ENCODE assay signal across 23 mouse cellular contexts in the genomic region with DNA sequence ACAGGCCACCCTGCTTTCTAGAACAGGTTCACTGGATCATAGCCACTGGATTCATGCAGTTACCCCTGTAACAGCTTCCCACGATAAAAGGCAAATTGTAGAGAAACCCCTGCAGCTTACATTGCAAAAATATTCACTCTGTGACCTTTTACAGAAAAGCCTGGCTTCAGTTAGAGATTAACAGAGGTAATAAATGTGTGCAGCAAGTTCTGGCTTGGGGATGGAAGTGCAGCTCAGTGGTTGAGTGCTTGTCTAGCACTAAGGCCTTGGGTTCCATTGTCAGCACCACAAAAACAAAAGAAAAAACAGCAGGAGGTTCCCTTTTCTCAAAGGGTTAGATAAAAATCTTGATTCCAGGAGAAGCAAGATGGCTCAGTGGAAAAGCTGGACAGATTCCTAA. TPM values are rescaled to one million over a fixed set of nuclear protein-coding genes. Genes with fewer than 3 reads are reported as not detected.
"Had no signal": no experiment of that assay in that cellular context is flagged by ENCODE, and none has a peak within 500 bp of the region (broad histone marks: within the 10 kb centered on the region; RNA-seq: fewer than 3 reads in every experiment).

No protein-coding gene starts in this region.

- H3K27me3 ChIP-seq: heart, embryonic 13.5 days; heart, embryonic 15.5 days; hindbrain, embryonic 13.5 days; hindbrain, embryonic 15.5 days; limb, embryonic 13.5 days; limb, embryonic 15.5 days; liver, embryonic 12.5 days had no signal

- H3K4me3 ChIP-seq: gastrocnemius, adult 2 months; heart, embryonic 13.5 days; heart, embryonic 15.5 days; hindbrain, embryonic 13.5 days; hindbrain, embryonic 15.5 days; limb, embryonic 13.5 days; limb, embryonic 15.5 days; liver, embryonic 12.5 days had no signal

- DNase-seq: gastrocnemius, adult 2 months; gastrocnemius, postnatal 10 days; gastrocnemius, postnatal 25 days; heart, adult 18-20 months; heart, postnatal 14 days; heart, postnatal 36 days; kidney, adult 8-10 months; layer of hippocampus, adult 9-11 months; layer of hippocampus, postnatal 36 days; left cerebral cortex, postnatal 4 days; lung, adult 18-20 months had no signal

- H3K9me3 ChIP-seq: heart, embryonic 13.5 days; heart, embryonic 15.5 days; hindbrain, embryonic 13.5 days; hindbrain, embryonic 15.5 days; limb, embryonic 13.5 days; limb, embryonic 15.5 days; liver, embryonic 12.5 days had no signal

- ATAC-seq: hindbrain, postnatal 0 days; intestine, embryonic 16.5 days; liver, embryonic 12.5 days had no signal

- H3K27ac ChIP-seq: gastrocnemius, adult 2 months; heart, embryonic 13.5 days; heart, embryonic 15.5 days; hindbrain, embryonic 13.5 days; hindbrain, embryonic 15.5 days; hindbrain, postnatal 0 days; kidney, postnatal 0 days; limb, embryonic 13.5 days; limb, embryonic 15.5 days; liver, embryonic 12.5 days; liver, embryonic 14.5 days had no signal

- H3K9ac ChIP-seq: heart, embryonic 13.5 days; heart, embryonic 15.5 days; hindbrain, embryonic 13.5 days; hindbrain, embryonic 15.5 days; limb, embryonic 13.5 days; limb, embryonic 15.5 days; liver, embryonic 12.5 days; liver, embryonic 14.5 days had no signal

- H3K4me1 ChIP-seq: heart, embryonic 15.5 days; hindbrain, embryonic 15.5 days; limb, embryonic 13.5 days; limb, embryonic 15.5 days; liver, embryonic 12.5 days had no signal

- H3K4me2 ChIP-seq: heart, embryonic 11.5 days; heart, embryonic 13.5 days; heart, embryonic 15.5 days; hindbrain, embryonic 13.5 days; hindbrain, embryonic 15.5 days; limb, embryonic 13.5 days; limb, embryonic 15.5 days; liver, embryonic 12.5 days had no signal

RNA-seq across cellular contexts. Expression of gene Fam151b, which starts 8.1 kb away (rescaled TPM):
- polyA plus RNA-seq: heart, embryonic 11.5 days; heart, embryonic 15.5 days; intestine, embryonic 16.5 days; liver, embryonic 12.5 days had no signal
